Mouse (Mus musculus) c-Kit-positive CD71-positive TER-119-positive erythroid progenitor cells, embryonic 14.5 days (primary cell): ENCODE measurements around the gene Egf.
A peak's percentile ranks its signal among the peaks of the same experiment; 100 is the strongest.
"Not testable (repeated sequence)": the region's sequence is repeated elsewhere in the genome, so short reads cannot be mapped to it uniquely, and the experiment has no call there.

Source experiments
- DNase-seq: peaks from one replicate; pipeline ENCODE4 v3.0.0-alpha.2; 2013; ENCODE audit warnings: low spot score

Gene Egf

GRCm38 (mm10) chr3:129754650-129755604 is at the start of gene Egf:
Gene Egf (minus strand): TSS chr3:129755316.
- DNase-seq, result no peak

GRCm38 (mm10) chr3:129803765-129804164 is 48.6 kb upstream of the Egf start, which contains the start of gene Lrit3:
Gene Lrit3 (minus strand): TSS chr3:129804030.
- DNase-seq, result no peak

- DNase-seq, result no peak
Observed at GRCm38 (mm10) chr3:129799011-129799410, 43.9 kb upstream of the Egf start.

- no peak for DNase-seq
Observed at GRCm38 (mm10) chr3:129798551-129798950, 43.4 kb upstream of the Egf start.

- no peak for DNase-seq
Observed at GRCm38 (mm10) chr3:129797341-129797740, 42.2 kb upstream of the Egf start.

GRCm38 (mm10) chr3:129793801-129794200 is 38.7 kb upstream of the Egf start:
- DNase-seq, result no peak

- DNase-seq, result no peak
Observed at GRCm38 (mm10) chr3:129782746-129783145, 27.6 kb upstream of the Egf start.

- DNase-seq, result no peak
Observed at GRCm38 (mm10) chr3:129781435-129781834, 26.3 kb upstream of the Egf start.

GRCm38 (mm10) chr3:129771210-129771609 is 16.1 kb upstream of the Egf start:
- DNase-seq, result no peak

GRCm38 (mm10) chr3:129766971-129767794 is 12.1 kb upstream of the Egf start:
- no peak for DNase-seq

GRCm38 (mm10) chr3:129766106-129766505 is 11.0 kb upstream of the Egf start:
- no peak for DNase-seq

GRCm38 (mm10) chr3:129757599-129757998 is 2.5 kb upstream of the Egf start:
- not testable (repeated sequence) for DNase-seq

GRCm38 (mm10) chr3:129744803-129745202 is 10.3 kb downstream of the Egf start:
- no peak for DNase-seq

- DNase-seq, result no peak
Observed at GRCm38 (mm10) chr3:129742781-129743180, 12.3 kb downstream of the Egf start.

GRCm38 (mm10) chr3:129738291-129739183 is 16.6 kb downstream of the Egf start:
- no peak for DNase-seq

- DNase-seq, result no peak
Observed at GRCm38 (mm10) chr3:129731636-129732035, 23.5 kb downstream of the Egf start.

GRCm38 (mm10) chr3:129730426-129730825 is 24.7 kb downstream of the Egf start:
- no peak for DNase-seq

- DNase-seq, result no peak
Observed at GRCm38 (mm10) chr3:129729916-129730315, 25.2 kb downstream of the Egf start.

- DNase-seq, result no peak
Observed at GRCm38 (mm10) chr3:129725592-129725991, 29.5 kb downstream of the Egf start.

- peak; percentile 94 for DNase-seq
Observed at GRCm38 (mm10) chr3:129724961-129725501, 30.1 kb downstream of the Egf start.

- DNase-seq, result no peak
Observed at GRCm38 (mm10) chr3:129724505-129724904, 30.6 kb downstream of the Egf start.
